Mouse (Mus musculus): ENCODE data around the gene Mfsd4b1.

The Mfsd4b1 gene

DNA sequence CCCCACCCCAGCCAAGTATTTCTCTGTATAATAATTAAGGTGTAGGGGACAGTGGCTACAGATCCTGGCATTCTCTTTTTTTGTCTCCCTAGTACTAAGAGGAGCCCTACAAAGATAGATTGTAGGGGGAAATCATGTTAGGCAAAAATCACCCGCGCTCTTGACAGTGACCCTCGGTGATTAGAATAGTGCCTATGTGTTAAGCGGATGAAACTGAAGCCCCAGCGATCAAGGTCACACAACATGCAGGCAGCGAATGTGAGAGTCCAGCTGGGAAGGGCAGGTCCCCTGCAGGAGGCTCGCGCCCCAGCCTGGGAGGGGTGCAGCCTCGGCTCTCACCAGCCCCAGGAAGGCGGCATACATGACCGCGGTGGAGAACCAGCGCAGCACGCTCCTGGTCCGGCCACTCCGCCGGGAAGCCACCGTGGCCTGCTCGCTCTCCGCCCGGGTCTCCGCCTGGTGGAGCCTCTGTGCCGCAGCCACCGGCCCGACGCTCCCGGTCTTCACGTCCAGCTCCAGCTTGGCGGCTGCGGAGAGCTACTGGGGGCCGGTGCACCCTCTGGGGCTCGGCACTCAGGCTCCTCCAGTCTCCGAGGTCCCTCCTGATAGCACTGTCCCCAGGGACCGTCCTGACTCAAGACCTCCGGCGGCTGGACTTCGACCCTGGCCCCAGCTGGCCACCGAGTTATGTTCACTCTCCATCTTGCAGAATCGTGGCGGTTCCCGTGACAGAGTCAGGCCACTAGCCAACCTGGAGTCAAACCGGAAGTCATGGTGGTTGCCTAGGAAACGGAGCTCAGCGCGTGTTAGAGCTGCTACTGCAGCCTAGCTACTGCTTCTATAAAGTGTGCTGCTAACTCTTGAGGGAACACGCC is at the start of gene Mfsd4b1:
Mfsd4b1 (minus strand) TSS at position 715 of the 875 bp plus-strand sequence.
- in situ Hi-C loops (cut with MboI, MseI) = loop anchor here (5.0 kb wide), 1 partner anchor 62 kb away; the partner anchor contains the start of gene Mfsd4b3

DNA sequence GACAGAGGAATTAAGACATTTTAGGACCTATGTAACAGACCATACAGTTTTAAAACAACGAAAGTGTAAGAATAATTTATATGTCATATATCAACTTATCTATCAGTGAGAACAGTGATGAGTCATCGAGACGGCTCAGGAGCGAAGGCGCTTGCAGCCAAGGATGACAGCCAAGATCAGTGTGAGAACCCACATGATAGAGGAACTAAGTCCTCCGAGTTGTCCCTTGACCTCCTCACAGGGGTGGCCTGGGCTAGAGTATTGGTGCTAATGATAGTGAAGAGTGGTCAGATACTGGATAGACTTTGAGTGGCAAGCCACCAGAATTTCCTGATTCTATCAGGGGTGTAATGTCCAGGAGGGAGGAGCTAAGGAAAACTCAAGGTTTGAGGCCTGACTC is 48.5 kb upstream of the Mfsd4b1 start:
- in situ Hi-C loops (cut with MboI, MseI) = no loop called here

DNA sequence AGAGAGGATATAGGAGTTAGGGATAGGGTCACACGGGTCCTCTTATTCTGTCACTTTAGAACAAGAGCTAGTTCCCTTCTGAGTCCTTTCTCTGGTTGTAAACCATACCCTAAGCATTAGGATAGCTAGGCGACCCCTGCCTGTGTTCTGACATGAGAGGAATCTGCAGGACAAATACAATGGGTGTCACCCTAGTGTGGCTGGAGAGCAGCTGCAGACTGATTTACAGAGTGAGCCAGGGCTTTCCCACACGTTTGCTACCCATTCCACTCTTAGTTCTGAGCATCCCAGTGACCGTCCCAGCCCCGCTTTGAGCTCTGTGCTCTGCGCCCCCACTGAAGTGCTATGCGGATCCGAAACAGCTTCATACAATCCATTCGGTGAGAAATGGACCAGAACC is 45.6 kb upstream of the Mfsd4b1 start:
- in situ Hi-C loops (cut with MboI, MseI) = no loop called here

DNA sequence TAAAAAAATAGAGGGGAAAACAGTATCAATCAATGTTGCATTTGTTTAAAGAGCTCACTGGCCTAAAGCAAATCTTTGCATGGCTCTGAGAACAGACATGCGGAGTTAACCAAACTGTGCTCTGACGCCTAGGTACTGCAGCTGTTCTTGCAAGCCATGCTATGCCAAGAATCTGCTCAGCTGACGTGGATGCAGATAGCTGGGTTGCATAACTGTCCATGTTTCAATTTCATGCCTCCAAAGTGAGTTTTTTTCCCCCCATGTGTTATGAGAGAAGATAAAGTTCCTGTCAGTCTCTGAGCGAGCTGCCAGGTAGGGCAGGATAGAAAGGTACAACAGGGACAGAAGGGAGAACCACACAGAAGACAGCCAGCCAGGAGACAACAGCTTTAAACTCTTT is 44.2 kb upstream of the Mfsd4b1 start:
- in situ Hi-C loops (cut with MboI, MseI) = no loop called here

DNA sequence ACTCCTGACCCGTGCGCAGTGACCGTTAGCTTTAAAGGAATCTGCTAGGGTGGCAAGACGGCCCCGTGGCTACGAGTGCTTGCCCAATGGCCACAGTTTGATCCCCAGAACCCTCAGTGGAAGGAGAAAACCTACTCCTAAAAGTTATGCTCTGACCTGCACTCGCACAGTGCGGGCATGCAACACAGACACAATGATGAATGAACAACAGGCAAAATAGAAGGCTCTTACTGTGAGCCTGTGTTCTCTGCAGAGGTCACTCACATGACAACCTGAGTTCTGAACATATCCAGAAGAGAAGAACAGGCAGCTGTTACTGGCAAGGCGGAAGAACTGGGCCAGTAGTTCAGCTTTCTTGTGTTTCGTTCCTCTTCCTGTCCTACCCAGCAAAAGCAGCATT is 43.5 kb upstream of the Mfsd4b1 start:
- in situ Hi-C loops (cut with MboI, MseI) = no loop called here

DNA sequence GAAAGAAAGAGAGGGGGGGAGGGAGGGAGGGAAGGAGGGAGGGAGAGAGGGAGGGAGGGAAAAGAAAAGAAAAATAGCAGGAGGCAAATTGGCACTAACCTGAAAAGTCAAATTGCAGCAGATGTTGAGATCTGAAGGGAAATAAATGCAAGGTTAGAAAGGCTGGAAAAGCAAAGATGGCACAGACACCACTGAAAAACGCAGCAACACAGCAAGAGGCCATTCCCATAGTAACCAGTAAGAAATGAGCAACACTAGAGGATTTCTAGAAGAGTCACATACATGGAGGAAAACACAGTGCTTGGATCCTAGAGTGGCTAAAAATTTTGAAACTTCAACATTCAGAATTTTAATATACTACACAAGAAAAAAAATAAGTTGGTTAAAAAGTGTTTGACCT is 42.5 kb upstream of the Mfsd4b1 start:
- in situ Hi-C loops (cut with MboI, MseI) = no loop called here

DNA sequence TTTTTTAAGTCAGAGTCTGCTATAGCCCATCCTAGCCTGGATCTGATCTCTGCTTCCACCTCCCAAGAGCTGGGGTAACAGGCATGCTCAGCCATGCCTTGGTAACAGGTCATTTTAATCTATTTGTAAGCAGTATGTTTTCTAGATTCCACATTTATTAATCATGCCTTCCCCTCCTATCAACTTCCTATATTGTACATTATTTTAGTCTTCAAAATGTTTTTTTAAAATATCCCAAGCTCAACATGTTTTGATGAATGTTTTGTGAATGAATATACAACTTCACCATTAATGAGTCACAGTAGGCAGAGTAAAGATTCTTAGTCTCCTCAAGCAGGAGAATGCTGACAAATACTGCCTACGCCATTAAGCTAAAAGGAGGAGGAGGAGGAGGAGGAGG is 42.0 kb upstream of the Mfsd4b1 start:
- in situ Hi-C loops (cut with MboI, MseI) = no loop called here

DNA sequence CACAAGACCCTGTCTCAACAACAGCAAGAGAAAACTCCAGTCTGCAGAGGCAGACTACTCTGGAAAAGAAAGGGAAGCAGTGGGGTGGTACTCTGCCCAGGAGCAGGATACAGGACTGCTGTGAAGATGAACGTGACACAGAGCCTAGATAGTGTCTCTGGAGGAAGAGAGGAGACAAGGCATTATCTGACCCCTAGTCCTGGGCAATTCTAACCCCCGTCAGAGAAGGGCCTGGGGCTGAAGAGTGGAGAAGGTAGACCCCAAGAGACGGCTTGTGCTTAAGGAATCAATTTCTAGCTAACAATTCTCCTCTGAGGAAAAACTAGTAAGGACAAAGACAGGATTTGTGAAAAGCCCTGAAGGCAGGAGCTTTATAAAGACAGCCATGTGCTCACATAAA is 40.3 kb upstream of the Mfsd4b1 start:
- in situ Hi-C loops (cut with MboI, MseI) = no loop called here

DNA sequence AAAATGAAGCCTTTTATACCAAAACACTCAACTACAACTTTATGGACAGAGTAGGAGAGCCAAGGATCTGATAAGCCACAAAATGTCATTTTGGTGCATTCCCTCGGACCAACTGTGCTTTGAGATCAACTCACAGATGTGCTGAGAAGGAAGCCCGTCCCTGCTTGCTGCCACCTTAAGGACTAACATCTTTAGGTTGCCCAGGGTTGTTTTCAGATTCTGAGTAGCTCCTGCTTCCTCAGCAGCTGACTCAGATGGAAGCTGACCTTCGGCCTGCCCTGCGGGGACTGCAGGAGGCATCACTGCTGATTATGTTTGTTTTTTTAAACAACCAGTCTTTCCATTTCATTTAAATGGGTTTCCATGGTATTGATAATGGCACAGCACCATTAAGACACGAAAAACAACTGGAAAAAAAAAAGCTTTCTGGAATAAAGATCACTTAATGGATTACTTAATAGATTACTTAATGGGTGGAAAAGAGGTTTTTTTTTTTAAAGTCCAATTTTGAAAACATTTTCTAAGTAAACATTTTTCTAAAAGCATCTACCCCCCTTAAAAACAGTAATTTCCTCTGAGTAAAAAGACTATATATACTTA is 38.3 kb upstream of the Mfsd4b1 start:
- in situ Hi-C loops (cut with MboI, MseI) = no loop called here

DNA sequence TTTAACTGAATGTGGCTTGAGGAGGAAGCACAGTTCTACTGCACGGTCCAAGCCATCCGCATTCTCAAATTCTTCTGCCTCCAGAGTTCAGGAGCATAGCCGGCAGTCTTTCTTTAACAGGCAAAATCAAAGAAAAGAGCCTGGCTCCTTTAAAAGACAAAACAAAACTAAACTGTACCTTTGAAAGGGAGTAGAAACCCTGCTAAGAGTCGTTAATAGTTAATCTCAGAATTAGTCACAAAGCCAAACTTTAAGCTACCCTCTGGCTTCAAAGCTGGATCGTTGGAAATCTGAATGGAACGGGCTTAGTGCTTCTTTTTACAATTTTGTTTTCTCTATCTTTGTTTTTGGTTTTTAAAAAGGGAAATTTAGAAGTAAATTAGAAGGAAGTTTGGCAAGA is 37.7 kb upstream of the Mfsd4b1 start:
- in situ Hi-C loops (cut with MboI, MseI) = no loop called here

DNA sequence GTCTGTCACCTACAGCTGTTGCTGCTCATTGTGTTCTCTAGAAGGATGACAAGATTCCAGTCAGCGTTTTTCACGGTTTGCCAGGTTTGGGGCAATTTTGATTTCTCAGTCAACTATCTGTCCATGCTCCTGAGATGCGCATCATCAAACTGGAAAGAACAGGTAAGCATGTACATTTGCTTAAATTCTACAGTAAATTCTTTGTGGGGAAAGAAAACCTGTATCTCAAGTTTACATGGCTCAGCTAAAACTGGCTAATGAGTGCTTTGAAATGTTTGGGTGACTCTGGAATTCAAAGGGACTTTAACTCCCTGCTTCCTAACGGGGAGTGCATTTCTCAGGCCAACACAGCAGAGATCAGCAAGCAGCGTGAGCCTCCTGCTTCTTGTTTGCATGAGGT is 36.9 kb upstream of the Mfsd4b1 start:
- in situ Hi-C loops (cut with MboI, MseI) = no loop called here

DNA sequence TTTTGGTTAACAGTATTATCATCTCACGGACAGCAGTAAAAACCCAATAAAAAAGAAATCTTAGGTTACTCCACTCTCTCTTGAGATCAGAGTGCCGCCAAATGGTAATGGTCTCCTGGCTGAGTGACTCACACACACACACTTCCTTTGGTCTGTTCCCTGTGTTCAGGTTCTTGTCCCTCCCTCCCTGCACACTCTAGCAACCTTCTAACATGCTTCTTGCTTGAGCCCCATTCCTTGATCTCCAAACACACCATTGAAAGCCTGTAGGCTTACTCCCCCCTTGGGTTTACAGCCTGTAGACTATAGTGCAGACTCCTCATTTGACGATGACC is 33.7 kb upstream of the Mfsd4b1 start:
- in situ Hi-C loops (cut with MboI, MseI) = no loop called here

DNA sequence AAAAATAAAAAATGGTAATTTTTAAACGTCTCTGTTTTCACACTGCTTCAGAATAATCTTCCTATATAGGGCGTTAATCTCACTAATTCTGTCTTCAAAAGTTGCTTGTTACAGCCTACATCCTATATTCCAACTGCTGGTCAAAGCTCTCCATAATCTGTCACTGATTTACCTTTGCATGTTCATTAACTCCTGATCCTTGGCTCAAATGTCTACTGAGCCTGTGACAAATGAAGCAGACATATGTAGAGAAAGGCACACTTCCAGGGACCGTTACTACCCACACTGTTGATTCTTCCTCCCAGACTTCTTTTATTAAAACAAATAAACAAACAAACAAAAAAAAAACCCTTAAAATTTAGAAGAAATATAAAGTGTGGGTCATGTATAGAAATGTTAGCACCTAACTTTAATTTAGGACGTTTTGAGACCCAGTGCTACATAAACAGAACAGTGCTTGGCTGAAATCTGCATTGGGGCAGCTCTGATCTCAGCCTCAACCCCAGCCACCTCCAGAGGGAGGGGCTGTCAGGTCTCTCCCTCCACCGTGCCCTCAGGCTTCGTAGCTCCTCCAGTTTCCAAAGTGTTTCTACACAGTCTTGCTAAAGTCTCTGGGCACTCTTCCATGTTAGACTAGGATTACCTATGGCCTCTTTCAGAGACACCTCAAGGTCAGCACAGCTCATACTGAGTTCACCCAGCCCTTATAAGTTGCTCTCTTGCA is 33.2 kb upstream of the Mfsd4b1 start:
- in situ Hi-C loops (cut with MboI, MseI) = no loop called here

DNA sequence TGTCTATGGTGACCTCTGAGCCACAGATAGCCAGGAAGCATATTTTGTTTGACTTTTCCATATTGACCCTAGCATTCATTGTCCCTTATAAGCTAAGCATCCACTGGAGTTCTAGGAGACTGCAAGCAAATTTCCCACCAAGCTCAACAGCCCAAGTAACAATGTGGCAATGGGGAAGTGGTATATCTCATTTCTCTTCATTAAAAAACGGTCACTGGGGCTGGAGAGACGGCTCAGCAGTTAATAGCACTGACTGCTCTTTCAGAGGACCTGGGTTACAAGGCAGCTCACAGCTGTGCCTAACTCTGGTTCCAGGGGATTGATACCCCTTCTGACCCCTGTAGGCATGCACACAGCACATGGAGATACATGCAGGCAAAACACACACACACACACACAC is 32.5 kb upstream of the Mfsd4b1 start:
- in situ Hi-C loops (cut with MboI, MseI) = no loop called here

DNA sequence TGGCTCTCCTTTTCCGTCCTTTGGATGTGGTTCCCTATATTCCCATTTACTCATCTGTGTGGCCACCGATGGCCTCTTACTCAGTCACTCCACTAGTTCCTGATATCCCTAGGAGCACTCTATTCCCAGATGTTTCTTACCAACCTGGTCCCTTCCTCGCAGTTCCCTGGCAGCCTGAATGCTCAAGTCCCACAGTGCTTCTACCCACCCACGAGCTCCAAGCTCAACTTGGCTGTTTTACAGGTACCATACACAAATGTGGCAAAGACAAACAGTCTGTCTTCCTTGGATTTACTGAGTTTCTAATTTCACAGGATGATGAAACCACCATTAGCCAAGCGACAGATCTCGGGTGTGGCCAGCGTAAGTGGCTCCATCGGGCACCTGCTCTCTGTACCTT is 29.4 kb upstream of the Mfsd4b1 start:
- in situ Hi-C loops (cut with MboI, MseI) = loop anchor here (5.0 kb wide), 1 partner anchor 158 kb away; no protein-coding TSS in a partner anchor

DNA sequence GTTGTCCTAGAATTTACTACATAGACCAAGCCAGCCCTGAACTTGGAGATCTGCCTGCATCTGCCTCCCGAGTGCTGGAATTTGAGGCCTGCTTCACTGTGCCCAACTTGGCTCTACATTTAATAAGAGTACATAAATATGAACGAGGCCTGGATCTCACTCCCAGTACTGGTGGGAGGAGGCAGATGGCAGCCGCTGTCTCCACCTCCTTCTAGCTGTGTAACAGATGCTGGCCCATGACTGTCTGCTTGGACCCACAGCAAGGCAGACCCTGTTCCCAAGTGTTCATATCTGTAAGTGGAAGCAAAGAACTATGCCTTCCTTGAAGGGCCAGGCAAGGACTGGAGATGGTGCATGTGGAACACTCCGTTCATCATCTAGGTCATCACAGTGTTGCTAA is 28.8 kb upstream of the Mfsd4b1 start:
- in situ Hi-C loops (cut with MboI, MseI) = loop anchor here (5.0 kb wide), 1 partner anchor 158 kb away; no protein-coding TSS in a partner anchor

DNA sequence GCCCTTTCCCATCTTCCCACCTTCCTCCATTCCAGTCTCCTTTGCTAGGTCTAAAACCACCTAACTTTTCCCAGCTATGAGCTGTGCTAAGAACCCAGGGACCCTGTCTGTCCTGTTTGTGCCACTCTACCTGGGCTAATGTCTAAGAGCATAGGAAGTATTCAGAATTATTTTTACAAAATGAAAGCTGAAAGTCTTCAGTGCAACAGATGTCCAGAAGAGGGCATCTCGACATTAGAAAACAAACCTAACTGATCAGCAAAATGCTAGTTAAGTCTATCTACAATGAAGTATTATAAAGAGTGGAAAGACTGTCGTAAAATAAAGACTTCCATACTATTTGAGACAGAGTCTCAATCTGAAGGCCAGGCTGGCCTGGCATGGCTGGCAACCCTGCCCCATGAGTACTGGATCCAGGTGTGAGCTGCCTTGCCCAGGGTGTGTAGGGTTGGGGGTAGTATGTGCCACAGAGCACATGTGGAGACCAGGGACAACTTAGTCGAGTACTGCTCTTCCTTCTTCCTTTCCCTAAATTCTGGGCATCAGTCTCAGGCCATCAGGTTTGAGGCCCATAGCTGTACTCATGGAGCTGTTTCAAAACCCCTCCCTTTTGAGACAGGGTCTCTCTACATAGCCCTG is 28.3 kb upstream of the Mfsd4b1 start:
- in situ Hi-C loops (cut with MboI, MseI) = loop anchor here (5.0 kb wide), 1 partner anchor 159 kb away; no protein-coding TSS in a partner anchor

DNA sequence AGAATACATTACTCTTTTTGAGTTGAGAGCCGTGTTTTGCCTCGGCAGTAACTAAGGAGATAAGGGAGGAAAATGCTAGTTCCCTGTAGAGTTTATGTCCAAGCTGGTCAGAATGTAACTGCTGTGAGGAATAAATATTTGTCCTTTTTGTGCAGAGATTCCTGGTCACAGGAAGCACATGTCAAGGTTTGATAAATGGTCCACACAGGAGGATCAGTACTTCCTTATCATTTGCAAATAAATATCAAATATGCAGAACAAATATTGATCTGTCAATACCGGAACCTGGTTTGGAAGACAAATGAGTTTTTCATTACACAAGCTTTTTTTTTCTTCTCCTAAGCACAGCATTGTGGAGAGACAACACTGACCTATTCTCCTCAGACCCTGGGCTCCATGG is 26.9 kb upstream of the Mfsd4b1 start:
- in situ Hi-C loops (cut with MboI, MseI) = loop anchor here (5.0 kb wide), 1 partner anchor 160 kb away; no protein-coding TSS in a partner anchor

DNA sequence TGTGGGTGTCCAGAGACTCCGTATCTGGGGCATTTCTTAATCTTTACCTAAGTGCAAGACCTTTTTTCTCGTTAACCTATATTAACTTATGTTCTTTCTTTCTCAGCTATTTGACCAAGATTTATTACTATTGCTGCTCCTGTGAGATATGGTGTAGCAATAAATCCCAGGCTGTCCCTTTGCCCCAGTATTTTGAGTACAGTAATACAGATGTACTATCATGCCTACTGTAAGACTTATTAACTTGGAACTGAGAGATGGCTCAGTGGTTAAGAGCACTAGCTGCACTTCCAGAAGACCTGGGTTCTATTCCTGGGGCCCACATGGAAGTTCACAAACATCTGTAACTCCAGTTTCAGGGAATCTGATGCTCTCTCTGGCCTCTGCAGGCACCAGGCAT is 25.7 kb upstream of the Mfsd4b1 start:
- in situ Hi-C loops (cut with MboI, MseI) = loop anchor here (5.0 kb wide), 1 partner anchor 162 kb away; no protein-coding TSS in a partner anchor

DNA sequence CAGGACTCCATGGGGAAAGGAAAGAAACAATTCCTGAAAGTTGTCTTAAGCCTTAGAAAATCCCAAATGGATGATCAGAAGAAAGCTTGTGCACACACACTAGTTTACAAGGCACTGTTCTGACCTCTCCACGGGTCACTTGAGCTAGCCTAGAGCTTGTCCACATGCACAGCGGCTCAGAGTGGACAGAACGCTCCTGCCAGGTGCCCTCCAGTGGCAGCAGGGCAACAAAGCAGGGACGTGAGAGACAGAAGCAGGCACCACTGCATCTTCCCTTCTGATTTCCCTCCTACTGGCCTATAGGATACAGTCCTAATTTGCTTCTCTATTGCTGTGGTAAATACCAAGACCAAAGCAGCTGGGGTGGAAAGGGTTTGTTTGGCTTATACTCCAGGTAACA is 16.3 kb upstream of the Mfsd4b1 start:
- in situ Hi-C loops (cut with MboI, MseI) = no loop called here

DNA sequence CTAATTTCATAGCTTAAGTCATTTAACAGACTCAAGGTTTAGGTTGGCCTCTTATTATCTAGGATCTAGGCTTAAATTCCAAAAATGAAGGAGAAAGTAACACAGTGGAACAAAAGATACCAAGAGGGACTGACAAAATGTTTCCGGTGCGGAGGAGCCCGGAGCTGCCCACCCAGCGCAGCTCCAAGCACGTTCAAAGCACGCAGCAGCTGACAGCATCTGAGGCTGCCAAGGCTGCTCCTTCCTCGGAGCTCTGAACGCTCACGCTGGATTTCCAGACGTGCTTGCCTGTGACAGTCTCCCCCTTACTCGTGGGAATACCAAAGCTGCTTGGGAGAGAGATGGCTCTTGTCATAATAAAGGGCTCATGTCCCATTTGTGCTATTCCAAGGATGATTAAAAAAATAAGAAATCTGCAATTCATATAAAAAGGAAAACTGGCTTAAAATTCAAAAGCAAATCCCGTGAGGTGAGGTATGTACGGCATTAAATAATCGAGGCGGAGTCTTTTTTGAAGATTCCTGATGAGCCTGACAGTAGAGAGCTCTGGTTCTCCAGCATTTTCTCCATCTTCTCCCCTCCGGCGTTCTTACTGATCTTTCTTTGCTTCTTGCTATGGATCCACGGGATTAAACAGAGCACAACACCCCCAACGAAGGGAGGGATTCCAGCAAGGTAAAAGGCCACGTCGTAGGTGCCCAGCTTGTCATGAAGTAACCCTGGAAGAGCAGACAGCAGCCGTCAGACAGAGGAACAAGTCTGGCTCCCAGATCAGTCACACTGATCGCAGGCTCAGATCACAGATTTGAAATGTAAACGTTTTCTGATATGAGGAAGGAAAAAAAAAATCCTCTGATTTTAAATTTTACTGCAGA is 11.9 kb upstream of the Mfsd4b1 start:
- in situ Hi-C loops (cut with MboI, MseI) = no loop called here

Measured in T-helper 2 cell (primary cell).